Mouse (Mus musculus): Measurements from ENCODE around the gene Fcrl5.

DNA sequence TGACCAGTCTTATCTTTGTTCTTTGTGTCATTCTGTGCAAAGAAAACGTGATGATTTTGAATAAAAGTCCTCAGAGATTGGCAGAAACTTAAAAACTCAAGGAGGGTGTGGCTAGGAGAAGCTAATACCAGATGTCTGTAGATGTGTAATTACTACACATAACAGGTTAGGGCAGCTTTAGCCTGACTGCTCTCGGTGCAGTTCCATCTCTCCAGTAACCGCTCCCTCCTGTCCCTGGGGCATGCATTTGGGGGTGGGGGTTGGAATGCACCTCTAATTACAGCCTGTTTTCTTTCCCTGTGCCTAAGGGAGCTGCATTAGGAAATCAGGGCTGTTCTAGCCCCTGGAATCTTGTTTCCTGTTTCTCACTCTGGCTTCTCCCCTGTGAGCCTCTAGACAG, 94.7 kb downstream of the Fcrl5 start:
- no peak for TF ChIP-seq CTCF (conservative IDR thresholded peaks at IDR 0.05; ENCODE audit: low read length)
- TF ChIP-seq POU5F1 (IDR thresholded peaks at IDR 0.05; ENCODE audit: borderline replicate concordance, low read length) = no peak
- TF ChIP-seq NANOG (IDR thresholded peaks at IDR 0.05; ENCODE audit: borderline replicate concordance, low read length) = no peak

All from E14TG2a.4 (cell line).